Mouse (Mus musculus) myocyte (in vitro differentiated cells): ENCODE results near the gene Rpl37a. TPM values are rescaled to one million over a fixed set of nuclear protein-coding genes. Genes with fewer than 3 reads are reported as not detected.

ENCODE experiments used
- H3K27me3 ChIP-seq: one replicate; pipeline ENCODE4 v1.6.1; 2011; ENCODE audit not compliant: control insufficient read depth, insufficient read depth, insufficient read length
- H3K36me3 ChIP-seq: one replicate; pipeline ENCODE4 v1.6.1; 2011; ENCODE audit not compliant: control insufficient read depth, insufficient read depth
- H3K4me2 ChIP-seq: one replicate; pipeline ENCODE4 v1.6.1; 2011; ENCODE audit warnings: low read depth, control low read depth
- H3K4me3 ChIP-seq: one replicate; pipeline ENCODE4 v1.5.1; 2011; ENCODE audit warnings: mild to moderate bottlenecking, control low read depth, moderate library complexity
- H3K79me2 ChIP-seq: one replicate; pipeline ENCODE4 v1.6.1; 2011; ENCODE audit not compliant: control insufficient read depth, insufficient read depth
- H3ac ChIP-seq: one replicate; pipeline ENCODE4 v1.6.1; 2011; ENCODE audit not compliant: control insufficient read depth, insufficient read length
- CEBPB ChIP-seq: IDR thresholded peaks from 2 replicates; pipeline ENCODE4 v1.6.1; 2011; ENCODE audit warnings: mild to moderate bottlenecking, moderate library complexity; ENCODE audit not compliant: poor library complexity, insufficient read depth, severe bottlenecking
- E2F4 ChIP-seq: IDR thresholded peaks from one replicate; pipeline ENCODE4 v1.6.1; 2011; ENCODE audit warnings: mild to moderate bottlenecking, control low read depth, moderate library complexity; ENCODE audit not compliant: insufficient read depth
- MAX ChIP-seq: IDR thresholded peaks from one replicate; pipeline ENCODE4 v1.6.1; 2011; ENCODE audit warnings: low read depth, mild to moderate bottlenecking, control low read depth
- MYOD1 ChIP-seq, 3 experiments: IDR thresholded peaks; one replicate each; pipeline ENCODE4 v1.6.1; 2011; ENCODE audit warnings: control low read depth in 2 of 3, low read depth in 2 of 3, mild to moderate bottlenecking in 2 of 3, moderate library complexity in 1 of 3; ENCODE audit not compliant: insufficient read length in 2 of 3, control insufficient read depth in 1 of 3
- MYOG ChIP-seq, 3 experiments: IDR thresholded peaks; one replicate each; pipeline ENCODE4 v1.6.1; 2011; ENCODE audit warnings: control low read depth in 2 of 3, low read depth in 2 of 3, mild to moderate bottlenecking in 2 of 3; ENCODE audit not compliant: insufficient read length in 2 of 3, control insufficient read depth in 1 of 3, insufficient read depth in 1 of 3
- POLR2A ChIP-seq: IDR thresholded peaks from one replicate; pipeline ENCODE4 v1.6.1; 2011; ENCODE audit warnings: low read depth, mild to moderate bottlenecking, control low read depth, moderate library complexity; ENCODE audit not compliant: insufficient read length
- POLR2AphosphoS2 ChIP-seq: IDR thresholded peaks from one replicate; pipeline ENCODE4 v1.6.1; 2011; ENCODE audit warnings: low read depth, control low read depth; ENCODE audit not compliant: insufficient read length
- REST ChIP-seq: IDR thresholded peaks from one replicate; pipeline ENCODE4 v1.6.1; 2011; ENCODE audit warnings: mild to moderate bottlenecking, control low read depth, moderate library complexity; ENCODE audit not compliant: insufficient read depth, insufficient read length
- SRF ChIP-seq: IDR thresholded peaks from one replicate; pipeline ENCODE4 v1.6.1; 2011; ENCODE audit warnings: low read depth; ENCODE audit not compliant: control insufficient read depth, insufficient read length
- TCF12 ChIP-seq: IDR thresholded peaks from one replicate; pipeline ENCODE4 v1.6.1; 2011; ENCODE audit warnings: mild to moderate bottlenecking, control low read depth; ENCODE audit not compliant: poor library complexity, insufficient read depth, severe bottlenecking
- TCF3 ChIP-seq: IDR thresholded peaks from one replicate; pipeline ENCODE4 v1.6.1; 2011; ENCODE audit warnings: low read depth, control low read depth; ENCODE audit not compliant: insufficient read length
- USF1 ChIP-seq: IDR thresholded peaks from one replicate; pipeline ENCODE4 v1.6.1; 2011; ENCODE audit warnings: low read depth, mild to moderate bottlenecking, control low read depth, moderate library complexity
- polyA plus RNA-seq: library from polyadenylated mRNA; unstranded; fragments of >200 nt; fragmentation: generic; extraction: Trizol; gene quantifications from one replicate; pipeline ENCODE4 v1.2.1, GENCODE M21; 2012; ENCODE audit warnings: missing spikeins

Gene Rpl37a
- polyA plus RNA-seq, 1 experiment: 2,680 TPM

- Histone ChIP-seq H3K4me3 (no peak overlapping the region), H3K4me2 (peak overlapping the region; percentile 8), H3K36me3 (no peaks in the 10 kb centered on the region), H3K79me2 (no peaks in the 10 kb centered on the region), H3K27me3 (no peaks in the 10 kb centered on the region), H3ac (no peak overlapping the region)
- TF ChIP-seq MYOD1 (IDR thresholded peaks at IDR 0.05; ENCODE audit: control insufficient read depth in 1 of 3, insufficient read length in 2 of 3, low read depth in 2 of 3) (peak in 2 of 3 experiments; percentile 36 to 44), MAX (no peak)
These were observed 25.5 kb downstream of the Rpl37a start for GRCm38 (mm10) chr1:72736397-72737125.

- no peaks in the 10 kb centered on the region for H3K27me3 ChIP-seq
- no peaks in the 10 kb centered on the region for H3K79me2 ChIP-seq
- H3ac ChIP-seq: no peak overlapping the region
- no peak overlapping the region for H3K4me2 ChIP-seq
- TF ChIP-seq USF1 (no peak), SRF (no peak), REST (no peak), TCF3 (no peak), MYOG (IDR thresholded peaks at IDR 0.05; ENCODE audit: control insufficient read depth in 1 of 3, insufficient read depth in 1 of 3, insufficient read length in 2 of 3, low read depth in 2 of 3) (no peak), POLR2AphosphoS2 (no peak)
- H3K36me3 ChIP-seq: no peaks in the 10 kb centered on the region
- no peak overlapping the region for H3K4me3 ChIP-seq
These were observed 28.0 kb downstream of the Rpl37a start for GRCm38 (mm10) chr1:72738946-72739680.

GRCm38 (mm10) chr1:72739681-72740063, 28.6 kb downstream of the Rpl37a start:
- H3ac ChIP-seq: no peak overlapping the region
- H3K4me2 ChIP-seq: no peak overlapping the region
- H3K4me3 ChIP-seq: no peak overlapping the region
- no peaks in the 10 kb centered on the region for H3K79me2 ChIP-seq
- no peak for TF ChIP-seq REST
- no peak for TF ChIP-seq MYOD1 (IDR thresholded peaks at IDR 0.05; ENCODE audit: control insufficient read depth in 1 of 3, insufficient read length in 2 of 3, low read depth in 2 of 3)
- H3K27me3 ChIP-seq: no peaks in the 10 kb centered on the region
- H3K36me3 ChIP-seq: no peaks in the 10 kb centered on the region

GRCm38 (mm10) chr1:72741406-72741805, 30.3 kb downstream of the Rpl37a start:
- H3K79me2 ChIP-seq: no peaks in the 10 kb centered on the region
- no peaks in the 10 kb centered on the region for H3K27me3 ChIP-seq
- H3K4me3 ChIP-seq: no peak overlapping the region
- TF ChIP-seq POLR2A (no peak), MYOG (IDR thresholded peaks at IDR 0.05; ENCODE audit: control insufficient read depth in 1 of 3, insufficient read depth in 1 of 3, insufficient read length in 2 of 3, low read depth in 2 of 3) (no peak), MAX (no peak), REST (no peak), TCF12 (no peak), POLR2AphosphoS2 (no peak), CEBPB (no peak), TCF3 (no peak), SRF (no peak), E2F4 (no peak), USF1 (no peak), MYOD1 (IDR thresholded peaks at IDR 0.05; ENCODE audit: control insufficient read depth in 1 of 3, insufficient read length in 2 of 3, low read depth in 2 of 3) (no peak)
- H3K4me2 ChIP-seq: no peak overlapping the region
- H3ac ChIP-seq: no peak overlapping the region
- H3K36me3 ChIP-seq: no peaks in the 10 kb centered on the region

- TF ChIP-seq E2F4 (no peak), POLR2AphosphoS2 (no peak), SRF (no peak)
- Histone ChIP-seq H3K4me3 (no peak overlapping the region), H3K79me2 (no peaks in the 10 kb centered on the region), H3K27me3 (no peaks in the 10 kb centered on the region), H3ac (no peak overlapping the region), H3K36me3 (no peaks in the 10 kb centered on the region), H3K4me2 (no peak overlapping the region)
These were observed 33.9 kb downstream of the Rpl37a start for GRCm38 (mm10) chr1:72744816-72745506.
